Mouse (Mus musculus): ENCODE measurements around the gene Pbx3. TPM values are rescaled to one million over a fixed set of nuclear protein-coding genes. Genes with fewer than 3 reads are reported as not detected.

Gene Pbx3
- polyA plus RNA-seq, 1 experiment, result 3.7 TPM

DNA sequence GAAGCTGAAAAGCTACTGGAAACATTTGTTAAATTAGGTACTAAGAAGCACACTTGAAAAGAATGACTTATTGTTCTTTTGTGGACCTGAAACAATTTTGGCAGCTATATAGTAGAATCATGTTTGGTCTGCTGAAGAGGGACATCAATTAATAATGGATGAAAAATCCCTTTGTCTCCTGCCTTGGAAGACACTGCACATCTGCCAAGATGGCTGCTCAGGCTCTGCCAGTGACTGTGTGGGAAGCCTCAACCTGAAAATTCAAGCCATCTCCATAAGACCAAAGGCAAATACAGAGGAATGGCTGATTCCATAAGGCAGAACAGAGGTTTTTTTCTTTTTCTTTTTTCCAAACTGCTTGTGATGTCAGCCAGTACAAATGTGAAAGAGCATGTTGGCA is 194.3 kb downstream of the Pbx3 start:
- TF ChIP-seq GATA1 (IDR thresholded peaks at IDR 0.05; ENCODE audit: low read length) (no peak), TAL1 (IDR thresholded peaks at IDR 0.05; ENCODE audit: low read length) (no peak)
- Histone ChIP-seq H3K27me3 (ENCODE audit: control insufficient read depth) (no peaks in the 10 kb centered on the region), H3K9me3 (ENCODE audit: control insufficient read depth, low read length) (no peaks in the 10 kb centered on the region), H3K4me3 (replicated peaks) (no peak overlapping the region), H3K4me1 (ENCODE audit: control insufficient read depth) (no peaks in the 10 kb centered on the region), H3K36me3 (ENCODE audit: control insufficient read depth) (peaks cover 34% of the 10 kb centered on the region)

DNA sequence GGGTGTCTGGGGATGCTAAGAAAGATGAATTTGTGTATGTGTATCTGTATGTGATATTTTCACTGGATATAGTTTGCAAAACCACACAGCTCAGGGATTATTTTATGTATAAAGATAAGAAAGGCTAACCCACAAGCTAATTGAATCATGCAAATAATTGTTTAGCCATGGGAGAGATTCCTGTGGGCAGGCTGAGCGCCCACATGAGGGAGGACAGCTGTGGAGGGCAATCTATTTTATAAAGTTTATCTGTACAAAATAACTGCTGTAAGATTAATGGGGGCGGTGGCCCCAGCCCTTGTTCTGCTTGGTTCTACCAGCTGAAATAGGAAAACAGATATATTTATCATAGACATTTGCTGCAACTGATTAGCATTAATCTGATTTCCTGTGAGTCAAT is 202.5 kb downstream of the Pbx3 start:
- no peak overlapping the region for H3K4me3 ChIP-seq (replicated peaks)
- H3K27me3 ChIP-seq (ENCODE audit: control insufficient read depth), result no peaks in the 10 kb centered on the region
- H3K9me3 ChIP-seq (ENCODE audit: control insufficient read depth, low read length), result no peaks in the 10 kb centered on the region
- TF ChIP-seq TAL1 (IDR thresholded peaks at IDR 0.05; ENCODE audit: low read length) (no peak), GATA1 (IDR thresholded peaks at IDR 0.05; ENCODE audit: low read length) (no peak)
- H3K36me3 ChIP-seq (ENCODE audit: control insufficient read depth), result peaks cover 35% of the 10 kb centered on the region
- H3K4me1 ChIP-seq (ENCODE audit: control insufficient read depth), result no peaks in the 10 kb centered on the region

DNA sequence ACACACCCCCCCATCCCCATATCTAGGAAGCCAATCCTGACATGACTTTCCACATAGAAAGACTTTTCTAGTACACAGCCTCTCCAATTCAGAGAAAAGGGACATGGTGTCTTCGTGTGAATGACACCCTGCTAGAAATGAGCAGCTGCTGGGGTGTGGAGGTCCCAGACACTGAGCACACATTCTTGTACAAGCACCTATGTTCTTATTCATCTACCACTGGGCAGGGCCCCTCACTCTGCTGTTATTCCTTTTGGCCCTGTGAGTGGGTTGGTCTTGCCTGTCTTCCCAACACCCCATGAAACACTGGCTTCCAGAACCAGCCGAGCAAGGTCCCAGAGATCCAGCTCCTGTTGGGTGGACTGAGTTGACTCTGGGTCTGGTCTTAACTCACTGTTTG is 203.3 kb downstream of the Pbx3 start:
- H3K9me3 ChIP-seq (ENCODE audit: control insufficient read depth, low read length), result no peaks in the 10 kb centered on the region
- peaks cover 31% of the 10 kb centered on the region for H3K36me3 ChIP-seq (ENCODE audit: control insufficient read depth)
- no peaks in the 10 kb centered on the region for H3K4me1 ChIP-seq (ENCODE audit: control insufficient read depth)
- no peak overlapping the region for H3K4me3 ChIP-seq (replicated peaks)
- TF ChIP-seq GATA1 (IDR thresholded peaks at IDR 0.05; ENCODE audit: low read length), result no peak
- TF ChIP-seq TAL1 (IDR thresholded peaks at IDR 0.05; ENCODE audit: low read length), result no peak
- H3K27me3 ChIP-seq (ENCODE audit: control insufficient read depth), result no peaks in the 10 kb centered on the region

DNA sequence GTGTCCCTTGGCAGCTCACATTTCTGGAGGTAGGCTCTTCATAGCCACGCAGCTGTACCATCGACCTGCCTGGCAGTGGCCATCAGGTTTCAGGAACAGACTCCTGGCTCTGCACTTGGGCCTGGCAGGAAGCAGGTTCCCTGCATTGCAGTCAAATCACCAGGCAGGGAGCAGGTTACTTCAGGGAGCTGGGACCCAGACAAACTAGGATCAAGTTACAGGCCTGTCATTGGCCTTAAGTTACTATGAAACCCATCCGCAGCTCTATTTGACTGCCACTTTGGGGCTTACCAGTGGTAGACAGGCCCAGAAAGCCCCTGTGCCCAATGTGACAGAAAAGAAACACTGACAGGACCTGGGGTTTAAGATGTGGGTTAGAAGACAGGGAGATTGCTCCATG is 204.8 kb downstream of the Pbx3 start:
- H3K27me3 ChIP-seq (ENCODE audit: control insufficient read depth), result no peaks in the 10 kb centered on the region
- H3K36me3 ChIP-seq (ENCODE audit: control insufficient read depth), result peaks cover 19% of the 10 kb centered on the region
- H3K4me3 ChIP-seq (replicated peaks), result no peak overlapping the region
- H3K9me3 ChIP-seq (ENCODE audit: control insufficient read depth, low read length), result no peaks in the 10 kb centered on the region
- no peaks in the 10 kb centered on the region for H3K4me1 ChIP-seq (ENCODE audit: control insufficient read depth)
- TF ChIP-seq TAL1 (IDR thresholded peaks at IDR 0.05; ENCODE audit: low read length) (no peak), GATA1 (IDR thresholded peaks at IDR 0.05; ENCODE audit: low read length) (no peak)

DNA sequence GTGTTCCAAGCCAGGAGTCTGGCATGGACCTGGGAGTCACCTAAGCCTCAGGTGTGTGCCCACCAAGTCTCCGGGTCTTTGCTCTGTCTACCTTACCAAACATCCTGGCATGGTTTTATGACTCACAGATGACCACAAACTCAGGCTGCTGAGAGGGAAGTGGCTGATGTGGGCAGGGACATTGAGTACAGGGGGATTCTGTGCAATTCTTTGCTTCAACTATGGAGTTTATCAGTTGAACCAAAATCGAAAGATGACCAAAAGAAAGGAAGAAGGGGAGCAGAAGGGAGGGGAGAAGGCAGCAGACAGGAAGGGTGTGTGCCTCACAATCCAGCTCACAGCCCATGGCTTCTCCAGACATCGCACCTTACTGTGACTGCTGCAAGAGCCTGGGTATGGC is 210.5 kb downstream of the Pbx3 start:
- Histone ChIP-seq H3K36me3 (ENCODE audit: control insufficient read depth) (no peaks in the 10 kb centered on the region), H3K9me3 (ENCODE audit: control insufficient read depth, low read length) (no peaks in the 10 kb centered on the region), H3K4me3 (replicated peaks) (no peak overlapping the region), H3K4me1 (ENCODE audit: control insufficient read depth) (no peaks in the 10 kb centered on the region), H3K27me3 (ENCODE audit: control insufficient read depth) (no peaks in the 10 kb centered on the region)
- no peak for TF ChIP-seq GATA1 (IDR thresholded peaks at IDR 0.05; ENCODE audit: low read length)
- no peak for TF ChIP-seq TAL1 (IDR thresholded peaks at IDR 0.05; ENCODE audit: low read length)

DNA sequence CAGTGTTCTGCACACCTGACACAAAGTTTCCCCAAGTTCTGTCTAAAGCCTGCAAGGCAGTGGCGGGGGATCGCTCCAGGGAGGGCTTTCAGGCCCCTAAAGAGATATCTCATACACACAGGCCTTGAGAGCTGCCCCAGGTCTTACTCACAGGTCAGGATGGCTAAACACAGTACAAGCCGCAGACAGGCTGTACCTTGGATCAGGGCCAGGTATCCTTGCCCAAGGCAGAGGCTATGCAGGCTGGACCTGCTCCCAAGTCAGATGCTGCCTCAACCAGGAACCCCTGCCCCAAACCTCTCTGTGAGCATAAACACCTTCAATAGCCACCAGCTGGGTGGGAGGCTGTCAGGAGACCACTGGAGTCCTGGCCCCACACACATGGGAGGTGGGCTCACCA is 215.2 kb downstream of the Pbx3 start:
- no peaks in the 10 kb centered on the region for H3K4me1 ChIP-seq (ENCODE audit: control insufficient read depth)
- no peak for TF ChIP-seq GATA1 (IDR thresholded peaks at IDR 0.05; ENCODE audit: low read length)
- no peak for TF ChIP-seq TAL1 (IDR thresholded peaks at IDR 0.05; ENCODE audit: low read length)

DNA sequence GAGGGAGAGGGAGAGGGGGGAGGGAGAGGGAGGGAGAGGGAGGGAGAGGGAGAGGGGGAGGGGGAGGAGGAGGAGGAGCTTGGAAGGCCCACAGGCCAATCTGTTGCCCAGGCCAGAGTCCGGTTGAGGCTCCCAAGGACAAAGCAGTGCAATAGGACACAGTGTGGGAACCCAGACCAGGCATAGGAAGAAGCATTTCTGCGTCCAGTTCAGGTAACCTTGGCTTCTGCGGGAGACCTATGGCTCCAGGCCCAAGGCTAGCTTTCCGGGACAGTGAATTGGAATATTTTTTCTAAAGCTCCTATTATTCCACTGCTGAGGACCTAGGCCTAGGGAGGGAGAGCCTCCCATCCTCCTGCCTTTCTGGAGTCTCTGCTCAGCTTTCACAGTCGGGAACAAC is 218.1 kb downstream of the Pbx3 start:
- Histone ChIP-seq H3K4me1 (ENCODE audit: control insufficient read depth) (no peaks in the 10 kb centered on the region), H3K9me3 (ENCODE audit: control insufficient read depth, low read length) (no peaks in the 10 kb centered on the region), H3K4me3 (replicated peaks) (no peak overlapping the region), H3K27me3 (ENCODE audit: control insufficient read depth) (no peaks in the 10 kb centered on the region), H3K36me3 (ENCODE audit: control insufficient read depth) (no peaks in the 10 kb centered on the region)
- TF ChIP-seq TAL1 (IDR thresholded peaks at IDR 0.05; ENCODE audit: low read length) (no peak), GATA1 (IDR thresholded peaks at IDR 0.05; ENCODE audit: low read length) (no peak)

More for the DNA sequence above, 215.2 kb downstream of the Pbx3 start:
- H3K36me3 ChIP-seq (ENCODE audit: control insufficient read depth), result no peaks in the 10 kb centered on the region
- no peaks in the 10 kb centered on the region for H3K9me3 ChIP-seq (ENCODE audit: control insufficient read depth, low read length)
- no peak overlapping the region for H3K4me3 ChIP-seq (replicated peaks)
- H3K27me3 ChIP-seq (ENCODE audit: control insufficient read depth), result no peaks in the 10 kb centered on the region

DNA sequence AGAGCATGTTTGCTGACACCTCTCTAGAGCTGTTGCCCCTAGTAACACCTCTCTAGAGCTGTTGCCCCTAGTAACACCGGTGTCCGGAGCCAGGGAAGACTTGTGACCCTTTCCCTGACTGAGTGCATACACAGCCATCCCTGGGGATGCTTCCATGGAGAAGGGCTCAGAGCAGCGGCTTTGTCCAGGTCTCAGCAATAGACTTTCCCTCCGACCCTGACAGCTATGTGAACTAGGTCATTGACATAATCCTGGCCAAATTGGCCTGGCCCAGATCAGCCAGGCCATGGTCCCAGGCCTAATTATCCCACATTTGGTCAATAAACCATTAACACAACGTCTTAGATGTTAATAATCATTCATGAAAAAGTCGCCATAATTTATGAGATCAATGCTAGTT is 219.6 kb downstream of the Pbx3 start:
- H3K4me3 ChIP-seq (replicated peaks), result no peak overlapping the region
- no peak for TF ChIP-seq GATA1 (IDR thresholded peaks at IDR 0.05; ENCODE audit: low read length)
- TF ChIP-seq TAL1 (IDR thresholded peaks at IDR 0.05; ENCODE audit: low read length), result no peak
- H3K36me3 ChIP-seq (ENCODE audit: control insufficient read depth), result no peaks in the 10 kb centered on the region
- no peaks in the 10 kb centered on the region for H3K4me1 ChIP-seq (ENCODE audit: control insufficient read depth)
- H3K9me3 ChIP-seq (ENCODE audit: control insufficient read depth, low read length), result no peaks in the 10 kb centered on the region
- no peaks in the 10 kb centered on the region for H3K27me3 ChIP-seq (ENCODE audit: control insufficient read depth)

DNA sequence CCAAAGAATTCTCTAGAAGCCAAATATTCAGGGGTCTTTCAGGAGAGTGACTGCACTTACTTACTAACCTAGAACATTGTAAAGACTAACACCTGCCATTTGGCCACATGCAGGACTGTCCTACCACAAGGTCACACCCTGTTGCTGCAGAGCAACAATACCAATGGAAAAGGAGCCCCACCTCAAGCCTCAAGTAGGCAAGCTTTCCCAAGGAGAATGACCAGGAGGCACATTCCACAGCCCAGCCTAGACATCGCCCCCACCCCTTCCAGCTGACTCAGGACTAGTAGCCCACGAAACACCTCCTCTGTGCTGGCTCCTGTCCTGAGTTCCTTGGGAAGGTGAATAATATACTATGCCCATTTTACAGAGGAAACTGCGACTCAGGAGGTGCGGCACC is 222.4 kb downstream of the Pbx3 start:
- Histone ChIP-seq H3K4me1 (ENCODE audit: control insufficient read depth) (no peaks in the 10 kb centered on the region), H3K4me3 (replicated peaks) (no peak overlapping the region), H3K9me3 (ENCODE audit: control insufficient read depth, low read length) (no peaks in the 10 kb centered on the region), H3K36me3 (ENCODE audit: control insufficient read depth) (no peaks in the 10 kb centered on the region), H3K27me3 (ENCODE audit: control insufficient read depth) (no peaks in the 10 kb centered on the region)
- TF ChIP-seq GATA1 (IDR thresholded peaks at IDR 0.05; ENCODE audit: low read length) (no peak), TAL1 (IDR thresholded peaks at IDR 0.05; ENCODE audit: low read length) (no peak)

DNA sequence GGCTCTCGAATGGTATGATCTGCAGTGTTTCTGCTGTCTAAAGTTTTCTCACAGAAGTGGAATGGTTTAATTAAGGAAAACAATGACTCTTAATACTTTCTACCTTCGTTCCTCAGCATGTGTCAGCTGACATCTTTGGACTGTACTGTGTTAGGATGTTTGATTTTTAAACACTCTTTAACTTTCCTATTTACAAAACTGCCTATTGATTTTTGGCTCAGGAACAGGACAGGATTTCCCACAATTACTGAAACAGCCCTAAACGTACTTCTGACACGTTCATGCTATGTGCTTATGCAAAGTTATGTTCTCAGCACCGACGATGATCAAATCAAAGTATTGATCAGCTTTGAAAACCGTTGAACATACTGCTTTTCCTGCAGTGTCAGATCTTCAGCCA is 224.7 kb downstream of the Pbx3 start:
- H3K36me3 ChIP-seq (ENCODE audit: control insufficient read depth), result no peaks in the 10 kb centered on the region
- H3K4me3 ChIP-seq (replicated peaks), result no peak overlapping the region
- no peaks in the 10 kb centered on the region for H3K4me1 ChIP-seq (ENCODE audit: control insufficient read depth)
- no peak for TF ChIP-seq GATA1 (IDR thresholded peaks at IDR 0.05; ENCODE audit: low read length)
- TF ChIP-seq TAL1 (IDR thresholded peaks at IDR 0.05; ENCODE audit: low read length), result no peak
- H3K27me3 ChIP-seq (ENCODE audit: control insufficient read depth), result no peaks in the 10 kb centered on the region
- no peaks in the 10 kb centered on the region for H3K9me3 ChIP-seq (ENCODE audit: control insufficient read depth, low read length)
